Mouse (Mus musculus) olfactory bulb, adult 2 months (tissue): ENCODE results near the gene Tm9sf2. TPM values are rescaled to one million over a fixed set of nuclear protein-coding genes. Genes with fewer than 3 reads are reported as not detected.

Experiments used
- H3K27ac ChIP-seq: fragments of 200-500 bp; 2 replicates; pipeline ENCODE4 v1.5.1; 2012; ENCODE audit warnings: low read depth, low read length; ENCODE audit not compliant: insufficient read depth
- H3K4me1 ChIP-seq: fragments of 200-500 bp; 2 replicates; pipeline ENCODE4 v1.6.1; 2012; ENCODE audit warnings: low read length; ENCODE audit not compliant: control insufficient read depth, insufficient read depth
- H3K4me3 ChIP-seq: fragments of 200-500 bp; 2 replicates; pipeline ENCODE4 v1.5.1; 2012; ENCODE audit warnings: mild to moderate bottlenecking, low read depth, low read length, moderate library complexity; ENCODE audit not compliant: insufficient read depth
- CTCF ChIP-seq: fragments of 200-500 bp; IDR thresholded peaks from 2 replicates; pipeline ENCODE4 v1.5.1; 2012; ENCODE audit warnings: low read depth, mild to moderate bottlenecking, low read length, moderate library complexity; ENCODE audit not compliant: insufficient read depth
- POLR2A ChIP-seq: fragments of 200-500 bp; IDR thresholded peaks from 2 replicates; pipeline ENCODE4 v1.6.1; 2012; ENCODE audit warnings: mild to moderate bottlenecking, low read depth, low read length, moderate library complexity; ENCODE audit not compliant: insufficient read depth
- WGBS: fragments of 180-500 bp; shearing (Covaris S2); methylation state at CpG from one replicate; pipeline ENCODE4 v1.1.7; 2018; 5-methylcytosine and 5-hydroxymethylcytosine counted together
- polyA plus RNA-seq: library from polyadenylated mRNA; stranded (reverse); fragments of >200 nt; gene quantifications from 2 replicates; pipeline ENCODE4 v1.2.4, GENCODE M21; 2012; ENCODE audit warnings: low replicate concordance; ENCODE audit not compliant: missing spikeins, insufficient read depth, insufficient read length

Tm9sf2 gene
- polyA plus RNA-seq, 1 experiment, result not detected

- TF ChIP-seq CTCF (no peak), POLR2A (no peak)
- WGBS, result 75% methylated on average over 2 of the region's 2 CpGs
- no peak overlapping the region for H3K27ac ChIP-seq
- peaks cover 4% of the 10 kb centered on the region; the same call in 1 of the 2 replicates for H3K4me1 ChIP-seq
- H3K4me3 ChIP-seq, result no peak overlapping the region
Measured at GRCm38 (mm10) chr14:122111681-122112080, 4.8 kb downstream of the Tm9sf2 start.

GRCm38 (mm10) chr14:122112311-122112710 is 5.5 kb downstream of the Tm9sf2 start:
- 87% methylated on average over 5 of the region's 5 CpGs for WGBS
- H3K4me3 ChIP-seq, result no peak overlapping the region
- peaks cover 4% of the 10 kb centered on the region; the same call in 1 of the 2 replicates for H3K4me1 ChIP-seq
- no peak overlapping the region for H3K27ac ChIP-seq
- TF ChIP-seq CTCF (no peak), POLR2A (no peak)

GRCm38 (mm10) chr14:122116200-122116599 is 9.4 kb downstream of the Tm9sf2 start:
- TF ChIP-seq CTCF (no peak), POLR2A (no peak)
- WGBS, result 98% methylated on average over 1 of the region's 1 CpGs
- Histone ChIP-seq H3K4me3 (no peak overlapping the region), H3K27ac (no peak overlapping the region), H3K4me1 (no peaks in the 10 kb centered on the region)

GRCm38 (mm10) chr14:122130111-122130797 is 23.4 kb downstream of the Tm9sf2 start:
- TF ChIP-seq CTCF (no peak), POLR2A (no peak)
- Histone ChIP-seq H3K4me1 (no peaks in the 10 kb centered on the region), H3K27ac (no peak overlapping the region), H3K4me3 (no peak overlapping the region)
- WGBS, result 71% methylated on average over 5 of the region's 5 CpGs

GRCm38 (mm10) chr14:122131644-122132043 is 24.8 kb downstream of the Tm9sf2 start:
- Histone ChIP-seq H3K27ac (no peak overlapping the region), H3K4me1 (no peaks in the 10 kb centered on the region), H3K4me3 (no peak overlapping the region)
- TF ChIP-seq POLR2A (no peak), CTCF (no peak)
- 88% methylated on average over 2 of the region's 2 CpGs for WGBS

GRCm38 (mm10) chr14:122136368-122136928 is 29.6 kb downstream of the Tm9sf2 start:
- no peaks in the 10 kb centered on the region for H3K4me1 ChIP-seq
- H3K4me3 ChIP-seq, result no peak overlapping the region
- H3K27ac ChIP-seq, result no peak overlapping the region
- WGBS, result 86% methylated on average over 3 of the region's 3 CpGs
- TF ChIP-seq CTCF (no peak), POLR2A (no peak)

- H3K4me3 ChIP-seq, result no peak overlapping the region
- no peaks in the 10 kb centered on the region for H3K4me1 ChIP-seq
- TF ChIP-seq CTCF (no peak), POLR2A (no peak)
- no peak overlapping the region for H3K27ac ChIP-seq
- 90% methylated on average over 7 of the region's 7 CpGs for WGBS
Measured at GRCm38 (mm10) chr14:122137234-122137633, 30.4 kb downstream of the Tm9sf2 start.

GRCm38 (mm10) chr14:122140126-122140525 is 33.3 kb downstream of the Tm9sf2 start:
- 54% methylated on average over 1 of the region's 1 CpGs for whole genome bisulfite sequencing
- TF ChIP-seq POLR2A (no peak), CTCF (no peak)
- Histone ChIP-seq H3K4me1 (no peaks in the 10 kb centered on the region), H3K27ac (no peak overlapping the region), H3K4me3 (no peak overlapping the region)

- no peaks in the 10 kb centered on the region for H3K4me1 ChIP-seq
- H3K27ac ChIP-seq, result no peak overlapping the region
- TF ChIP-seq CTCF (no peak), POLR2A (no peak)
- WGBS, result 91% methylated on average over 4 of the region's 4 CpGs
- H3K4me3 ChIP-seq, result no peak overlapping the region
Measured at GRCm38 (mm10) chr14:122143585-122144269, 36.9 kb downstream of the Tm9sf2 start.
